Mouse (Mus musculus) embryonic facial prominence, embryonic 14.5 days (tissue): ENCODE data around the gene Slc25a53. TPM values are rescaled to one million over a fixed set of nuclear protein-coding genes. Genes with fewer than 3 reads are reported as not detected.

Source experiments
- ATAC-seq: fragments of 200-750 bp; cut with Nextera tagmentation; 2 replicates; pipeline ENCODE4 v1.8.0; 2017; ENCODE audit warnings: low read depth, moderate number of reproducible peaks, moderate TSS enrichment
- DNase-seq: peaks from one replicate; pipeline ENCODE4 v3.0.0-alpha.2; 2015; ENCODE audit warnings: low spot score
- H3K27ac ChIP-seq: fragments of 300-500 bp; sonication (generic); replicated peaks from 2 replicates; pipeline ENCODE4 v1.5.1; 2014; ENCODE audit warnings: low read depth, mild to moderate bottlenecking, low read length, moderate library complexity
- H3K27me3 ChIP-seq: fragments of 300-500 bp; sonication (generic); replicated peaks from 2 replicates; pipeline ENCODE4 v1.6.1; 2014; ENCODE audit warnings: low read length; ENCODE audit not compliant: control insufficient read depth, insufficient read depth
- H3K36me3 ChIP-seq: fragments of 300-500 bp; sonication (generic); 2 replicates; pipeline ENCODE4 v1.6.1; 2014; ENCODE audit warnings: low read length, mixed read lengths; ENCODE audit not compliant: control insufficient read depth, insufficient read depth
- H3K4me1 ChIP-seq: fragments of 300-500 bp; sonication (generic); 2 replicates; pipeline ENCODE4 v1.6.1; 2014; ENCODE audit warnings: antibody characterized with exemption, low read length; ENCODE audit not compliant: control insufficient read depth, insufficient read depth
- H3K4me2 ChIP-seq: fragments of 300-500 bp; sonication (generic); 2 replicates; pipeline ENCODE4 v1.6.1; 2014; ENCODE audit warnings: low read depth, mild to moderate bottlenecking, low read length, moderate library complexity, mixed read lengths
- H3K4me3 ChIP-seq: fragments of 300-500 bp; sonication (generic); 2 replicates; pipeline ENCODE4 v1.5.1; 2014; ENCODE audit warnings: low read depth, mild to moderate bottlenecking, low read length
- H3K9ac ChIP-seq: fragments of 300-500 bp; sonication (generic); 2 replicates; pipeline ENCODE4 v1.6.1; 2014; ENCODE audit warnings: low read depth, mild to moderate bottlenecking, low read length, moderate library complexity, mixed read lengths
- H3K9me3 ChIP-seq: fragments of 300-500 bp; sonication (generic); 2 replicates; pipeline ENCODE4 v1.6.1; 2016; ENCODE audit warnings: low read length; ENCODE audit not compliant: control insufficient read depth
- WGBS: fragments of 180-500 bp; shearing (Covaris S2); extraction: QIAGEN DNeasy Blood & Tissue Kit; methylation state at CpG from one replicate; pipeline ENCODE4 v1.1.7; 2014; 5-methylcytosine and 5-hydroxymethylcytosine counted together
- polyA plus RNA-seq: library from polyadenylated mRNA; unstranded; fragments of >200 nt; fragmentation: Nextera tagmentation; extraction: Ambion mirVana; gene quantifications from 2 replicates; pipeline ENCODE4 v1.2.1, GENCODE M21; 2014

Gene Slc25a53
- 9.8 and 13.6 TPM in 2 replicates for polyA plus RNA-seq

GRCm38 (mm10) chrX:137038000-137038483 is at the start of gene Slc25a53:
Slc25a53 (minus strand) TSS chrX:137038302.
- WGBS, result 22% methylated on average over 27 of the region's 31 CpGs
- DNase-seq (peak; percentile 91), ATAC-seq (peak; percentile 94)
- H3K27ac ChIP-seq, result peak within 1 kb of the TSS; percentile 89
- H3K4me1 ChIP-seq, result no peaks in the 10 kb centered on the region
- H3K4me2 ChIP-seq, result peak within 1 kb of the TSS; percentile 59
- H3K36me3 ChIP-seq, result no peaks in the 10 kb centered on the region
- no peaks in the 10 kb centered on the region for H3K9me3 ChIP-seq
- no peaks in the 10 kb centered on the region for H3K27me3 ChIP-seq
- H3K4me3 ChIP-seq, result peak within 1 kb of the TSS; percentile 49
- H3K9ac ChIP-seq, result peak within 1 kb of the TSS; percentile 77

- 78% methylated on average over 9 of the region's 9 CpGs for WGBS
- no peak overlapping the region for H3K9ac ChIP-seq
- DNase-seq (no peak), ATAC-seq (no peak)
- H3K9me3 ChIP-seq, result no peaks in the 10 kb centered on the region
- H3K27me3 ChIP-seq, result no peaks in the 10 kb centered on the region
- no peak overlapping the region for H3K4me2 ChIP-seq
- no peak overlapping the region for H3K4me3 ChIP-seq
- H3K36me3 ChIP-seq, result no peaks in the 10 kb centered on the region
- H3K4me1 ChIP-seq, result no peaks in the 10 kb centered on the region
- H3K27ac ChIP-seq, result no peak overlapping the region
Measured at GRCm38 (mm10) chrX:137063202-137063601, 25.1 kb upstream of the Slc25a53 start.

GRCm38 (mm10) chrX:137049425-137050225 is 11.5 kb upstream of the Slc25a53 start, which contains the start of gene Fam199x:
Fam199x (plus strand) TSS chrX:137049594.
- H3K36me3 ChIP-seq, result no peaks in the 10 kb centered on the region
- no peak within 1 kb of the TSS for H3K27ac ChIP-seq
- 21% methylated on average over 9 of the region's 62 CpGs for WGBS
- peaks cover 10% of the 10 kb centered on the region for H3K27me3 ChIP-seq
- H3K9me3 ChIP-seq, result no peaks in the 10 kb centered on the region
- peak within 1 kb of the TSS; percentile 63 for H3K4me3 ChIP-seq
- ATAC-seq (peak; percentile 98), DNase-seq (peak; percentile 82)
- H3K4me2 ChIP-seq, result peak within 1 kb of the TSS; percentile 67
- peak within 1 kb of the TSS; percentile 73 for H3K9ac ChIP-seq
- H3K4me1 ChIP-seq, result peaks cover 3% of the 10 kb centered on the region; the same call in 1 of the 2 replicates

GRCm38 (mm10) chrX:137049060-137049424 is 10.9 kb upstream of the Slc25a53 start:
- Histone ChIP-seq H3K36me3 (no peaks in the 10 kb centered on the region), H3K4me3 (peak overlapping the region; percentile 63), H3K9me3 (no peaks in the 10 kb centered on the region), H3K9ac (peak overlapping the region; percentile 73), H3K27me3 (peaks cover 10% of the 10 kb centered on the region), H3K4me2 (peak overlapping the region; percentile 67), H3K27ac (no peak overlapping the region), H3K4me1 (peaks cover 3% of the 10 kb centered on the region; the same call in 1 of the 2 replicates)
- WGBS, result 33% methylated on average over 8 of the region's 11 CpGs
- 0 out of 2 replicates have a peak, but pooled peaks have one; percentile 8 for ATAC-seq
- no peak for DNase-seq

- no peak for DNase-seq
- Histone ChIP-seq H3K4me3 (peak overlapping the region; percentile 49), H3K9me3 (no peaks in the 10 kb centered on the region), H3K27me3 (no peaks in the 10 kb centered on the region), H3K9ac (peak overlapping the region; percentile 77), H3K4me2 (peak overlapping the region; percentile 52), H3K36me3 (no peaks in the 10 kb centered on the region), H3K27ac (peak overlapping the region; percentile 89; the same call in 1 of the 2 replicates), H3K4me1 (no peaks in the 10 kb centered on the region)
- 52% methylated on average over 7 of the region's 7 CpGs for WGBS
- ATAC-seq, result no peak
Measured at GRCm38 (mm10) chrX:137038502-137038901, 400 bp upstream of the Slc25a53 start.

- Histone ChIP-seq H3K27me3 (no peaks in the 10 kb centered on the region), H3K27ac (no peak overlapping the region), H3K4me2 (peak overlapping the region; percentile 59), H3K9me3 (no peaks in the 10 kb centered on the region), H3K4me3 (peak overlapping the region; percentile 49), H3K4me1 (no peaks in the 10 kb centered on the region), H3K9ac (peak overlapping the region; percentile 77), H3K36me3 (no peaks in the 10 kb centered on the region)
- ATAC-seq, result no peak
- 16% methylated on average over 12 of the region's 12 CpGs for WGBS
- no peak for DNase-seq
Measured at GRCm38 (mm10) chrX:137037470-137037999, 567 bp downstream of the Slc25a53 start.

- WGBS, result 68% methylated on average over 4 of the region's 4 CpGs
- no peak for DNase-seq
- H3K27ac ChIP-seq, result no peak overlapping the region
- no peaks in the 10 kb centered on the region for H3K9me3 ChIP-seq
- H3K4me3 ChIP-seq, result no peak overlapping the region
- no peak overlapping the region for H3K4me2 ChIP-seq
- H3K4me1 ChIP-seq, result no peaks in the 10 kb centered on the region
- H3K36me3 ChIP-seq, result no peaks in the 10 kb centered on the region
- H3K9ac ChIP-seq, result no peak overlapping the region
- no peak for ATAC-seq
- no peaks in the 10 kb centered on the region for H3K27me3 ChIP-seq
Measured at GRCm38 (mm10) chrX:137034322-137034721, 3.8 kb downstream of the Slc25a53 start.

DNA sequence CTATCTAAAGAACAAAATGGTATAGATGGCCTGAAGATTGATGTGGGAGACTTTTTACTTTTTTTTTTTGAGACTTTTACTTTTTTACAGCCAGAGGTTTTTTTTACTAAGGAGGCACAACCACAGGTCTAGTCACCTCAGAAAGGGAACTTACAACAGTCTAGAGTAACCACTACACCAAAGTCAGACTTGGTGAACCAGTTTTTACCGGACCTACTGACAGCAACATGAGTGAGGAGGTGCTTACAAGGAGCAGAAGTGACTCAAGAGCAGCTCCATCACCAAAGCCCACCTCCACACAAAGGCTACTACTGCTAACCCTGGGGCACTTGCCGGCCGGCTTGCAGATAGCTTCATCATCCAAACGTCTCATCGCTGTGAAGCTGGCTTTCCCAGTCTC is 6.4 kb downstream of the Slc25a53 start:
- H3K4me3 ChIP-seq, result no peak overlapping the region
- WGBS, result 87% methylated on average over 5 of the region's 5 CpGs
- no peaks in the 10 kb centered on the region; the same call in 1 of the 2 replicates for H3K27me3 ChIP-seq
- no peaks in the 10 kb centered on the region for H3K9me3 ChIP-seq
- H3K4me2 ChIP-seq, result no peak overlapping the region
- H3K4me1 ChIP-seq, result no peaks in the 10 kb centered on the region
- H3K9ac ChIP-seq, result no peak overlapping the region
- ATAC-seq, result no peak
- no peak overlapping the region for H3K27ac ChIP-seq
- no peaks in the 10 kb centered on the region for H3K36me3 ChIP-seq
- no peak for DNase-seq
